Mouse (Mus musculus) kidney, adult 9 months (tissue): ENCODE measurements around the gene Tma7.

Experiments
- DNase-seq: peaks from one replicate; pipeline ENCODE4 v3.0.0; 2022

Gene Tma7

DNA sequence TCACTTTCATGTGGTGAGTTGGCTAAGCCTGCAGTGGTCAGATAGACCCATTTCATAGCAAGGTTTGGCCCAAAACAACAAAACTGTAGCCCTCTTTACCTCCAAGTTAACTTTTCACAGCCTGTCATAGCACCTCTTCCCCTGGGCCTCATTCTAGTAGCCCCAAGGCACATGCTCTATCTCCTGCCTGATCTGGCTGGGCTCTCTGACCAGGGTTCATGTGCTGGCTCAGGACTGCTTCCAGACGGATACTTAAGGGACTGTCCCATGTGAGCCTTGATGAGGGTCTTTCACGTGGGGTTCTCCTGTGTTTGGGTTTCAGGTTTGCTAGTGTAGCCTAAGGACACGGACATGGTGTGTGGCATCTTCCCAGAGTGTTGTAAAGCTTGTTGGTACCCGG is 42.7 kb downstream of the Tma7 start:
- DNase-seq = no peak

DNA sequence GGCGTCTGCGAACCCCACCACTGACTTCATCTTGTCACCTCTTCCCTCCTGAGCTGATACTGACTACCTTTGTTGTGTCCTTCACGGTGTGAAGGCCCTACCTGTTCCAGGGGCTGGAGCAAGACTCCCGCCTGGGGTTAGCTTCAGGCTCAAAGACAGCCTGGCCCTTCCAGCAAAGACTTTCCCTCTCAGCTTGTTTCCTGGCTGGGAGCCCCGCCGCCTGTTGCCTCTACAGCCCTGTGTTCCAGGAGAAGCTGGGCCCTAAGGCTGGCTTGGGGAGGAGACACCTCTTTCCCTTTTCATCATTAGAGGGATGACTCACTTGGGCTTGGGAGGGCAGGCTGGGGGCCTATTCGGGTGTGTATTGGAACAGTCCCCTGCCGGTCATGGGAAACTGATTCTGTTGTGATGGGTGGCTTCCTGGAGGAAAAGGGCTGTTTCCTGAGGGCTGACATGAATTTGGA is 43.5 kb downstream of the Tma7 start:
- DNase-seq = peak; percentile 78

- DNase-seq = peak; percentile 75
These were observed 44.1 kb downstream of the Tma7 start, which contains the start of gene Shisa5 for GRCm38 (mm10) chr9:109038086-109038895. Gene Shisa5 (plus strand): TSS chr9:109038565.

- no peak for DNase-seq
These were observed 50.0 kb downstream of the Tma7 start for GRCm38 (mm10) chr9:109032435-109032834.

DNA sequence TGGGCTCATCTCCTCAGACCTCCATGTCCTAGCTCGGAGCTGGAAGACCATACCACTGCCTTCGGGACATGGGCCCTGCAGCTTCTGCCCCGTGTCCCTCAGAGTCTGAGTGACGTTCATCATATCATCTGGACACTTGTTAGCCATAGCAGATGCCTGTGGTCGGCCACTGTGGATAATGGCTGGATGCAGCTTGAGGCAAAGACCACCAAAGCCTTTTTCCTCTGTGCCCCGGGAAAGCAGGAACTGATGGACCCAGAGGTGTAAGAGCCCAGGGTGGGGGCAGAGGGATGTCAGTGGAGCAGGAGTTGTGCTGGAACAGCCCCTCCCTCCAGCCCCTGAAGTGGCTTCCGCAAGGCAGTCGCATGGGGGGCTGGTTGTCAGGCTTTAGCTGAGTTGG is 50.7 kb downstream of the Tma7 start:
- no peak for DNase-seq

GRCm38 (mm10) chr9:109031001-109031400 is 51.4 kb downstream of the Tma7 start:
- no peak for DNase-seq

- DNase-seq = no peak
These were observed 52.1 kb downstream of the Tma7 start for GRCm38 (mm10) chr9:109030312-109030711.

DNA sequence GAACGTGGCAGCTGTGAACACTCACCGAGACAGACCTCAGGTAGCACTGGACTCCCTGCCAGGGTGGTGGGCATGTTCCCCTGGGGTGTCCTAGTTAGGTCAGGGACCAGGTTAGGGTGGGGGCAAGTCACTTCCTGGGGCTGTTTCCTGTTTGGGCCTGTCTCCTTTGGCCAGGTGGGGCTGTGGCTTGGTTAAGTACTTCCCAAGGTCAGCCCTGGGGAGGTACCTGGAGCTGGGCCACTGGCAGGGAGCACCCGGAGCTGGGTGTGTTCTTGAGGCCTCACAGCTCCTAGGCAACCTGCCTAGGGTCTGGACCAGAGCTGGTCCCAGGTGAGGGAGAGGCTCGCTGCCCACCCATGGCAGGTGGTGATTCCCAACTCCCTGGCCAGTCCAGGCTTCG is 53.5 kb downstream of the Tma7 start:
- DNase-seq = no peak

GRCm38 (mm10) chr9:109028421-109028820 is 54.0 kb downstream of the Tma7 start:
- no peak for DNase-seq

DNA sequence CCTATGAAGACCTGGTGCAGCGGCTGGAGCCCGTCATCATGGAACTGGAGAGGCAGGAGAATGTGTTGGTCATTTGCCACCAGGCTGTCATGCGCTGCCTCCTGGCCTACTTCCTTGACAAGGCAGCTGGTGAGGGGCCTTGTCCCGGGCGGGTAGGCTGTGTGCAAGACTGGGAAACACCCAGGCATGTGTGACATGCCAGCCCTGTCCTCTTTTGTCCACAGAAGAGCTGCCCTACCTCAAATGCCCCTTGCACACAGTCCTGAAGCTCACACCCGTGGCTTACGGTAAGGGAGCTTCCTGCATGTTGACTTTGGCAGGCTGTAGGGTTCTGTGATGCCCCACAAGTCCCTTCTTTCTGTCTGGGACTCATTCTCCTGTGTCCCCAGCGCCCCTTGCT is 54.9 kb downstream of the Tma7 start:
- DNase-seq = no peak
